8 mouse cellular contexts compared by ENCODE assay signal in genomic region chr5:93129953-93130352, GRCm38 (mm10). TPM values are rescaled to one million over a fixed set of nuclear protein-coding genes. Genes with fewer than 3 reads are reported as not detected.
DNase-seq lines count a peak whose midpoint lies in the region; ATAC-seq and TF ChIP-seq lines count a peak whose summit lies in the region.

No protein-coding gene starts in this region.

- no peak for TF ChIP-seq CTCF in gastrocnemius, adult 2 months (IDR thresholded peaks at IDR 0.05)
- no peak for TF ChIP-seq CTCF in forebrain, postnatal 0 days (IDR thresholded peaks at IDR 0.05; ENCODE audit: low read depth)

- intact Hi-C loops in gastrocnemius, adult 2 months (cut with DNase I) = no loop called here

- H3K27me3 ChIP-seq in limb, embryonic 15.5 days = no peaks in the 10 kb centered on the region
- H3K27me3 ChIP-seq in forebrain, postnatal 0 days (ENCODE audit: insufficient read depth, low read length) = no peaks in the 10 kb centered on the region

- H3K4me2 ChIP-seq in limb, embryonic 15.5 days = no peak overlapping the region
- no peak overlapping the region for H3K4me2 ChIP-seq in forebrain, postnatal 0 days (ENCODE audit: low read depth)

- DNase-seq in gastrocnemius, adult 2 months = no peak
- no peak for DNase-seq in gastrocnemius, adult 18-20 months (ENCODE audit: low spot score)
- peak; percentile 90 for DNase-seq in Muller cell, postnatal 12 days (ENCODE audit: inconsistent ontology term)
- peak; percentile 47 for DNase-seq in heart, postnatal 4 days
- DNase-seq in forebrain, postnatal 0 days = no peak
- no peak for DNase-seq in left cerebral cortex, adult 9 months (ENCODE audit: low spot score in 2 of 2)
- no peak for DNase-seq in urinary bladder, adult 2 months (ENCODE audit: low spot score)

- H3K9me3 ChIP-seq in limb, embryonic 15.5 days = no peaks in the 10 kb centered on the region
- H3K9me3 ChIP-seq in forebrain, postnatal 0 days (ENCODE audit: low read length) = no peaks in the 10 kb centered on the region

- peaks cover 92% of the 10 kb centered on the region for H3K4me1 ChIP-seq in limb, embryonic 15.5 days
- peaks cover 27% of the 10 kb centered on the region for H3K4me1 ChIP-seq in forebrain, postnatal 0 days (ENCODE audit: insufficient read depth)

- no peaks in the 10 kb centered on the region for H3K36me3 ChIP-seq in limb, embryonic 15.5 days
- H3K36me3 ChIP-seq in forebrain, postnatal 0 days (ENCODE audit: insufficient read depth) = no peaks in the 10 kb centered on the region

- no peak overlapping the region for H3K4me3 ChIP-seq in gastrocnemius, adult 2 months
- no peak overlapping the region for H3K4me3 ChIP-seq in limb, embryonic 15.5 days
- no peak overlapping the region for H3K4me3 ChIP-seq in forebrain, postnatal 0 days (ENCODE audit: low read depth, low read length)

- peak overlapping the region; percentile 66 for H3K27ac ChIP-seq in gastrocnemius, adult 2 months
- peak overlapping the region; percentile 79 for H3K27ac ChIP-seq in limb, embryonic 15.5 days
- H3K27ac ChIP-seq in forebrain, postnatal 0 days (ENCODE audit: low read depth, low read length) = no peak overlapping the region

- 6% methylated on average over 4 of the region's 4 CpGs for WGBS in limb, embryonic 15.5 days
- 33% methylated on average over 4 of the region's 4 CpGs for WGBS in forebrain, postnatal 0 days

- H3K9ac ChIP-seq in limb, embryonic 15.5 days = no peak overlapping the region
- H3K9ac ChIP-seq in forebrain, postnatal 0 days = no peak overlapping the region

- peak; percentile 61 for ATAC-seq in limb, embryonic 15.5 days (ENCODE audit: insufficient number of reproducible peaks, low FRiP score, low TSS enrichment, low read depth)
- ATAC-seq in forebrain, postnatal 0 days = no peak

RNA-seq across cellular contexts. Expression of gene Sept11, which starts 36.7 kb away (rescaled TPM):
- total RNA-seq in gastrocnemius, adult 2 months (2021) = 10 to 100 TPM; 85.1 to 87.6 TPM
- total RNA-seq in gastrocnemius, adult 18-20 months (2021) = 100 to 1,000 TPM in 1 of 2 experiments, 10 to 100 TPM in 1; 92.9 to 103 TPM
- 100 to 1,000 TPM; 120 to 130 TPM for total RNA-seq in heart, postnatal 4 days (2021)
- polyA plus RNA-seq in limb, embryonic 15.5 days (2015; fragmentation: Nextera tagmentation; extraction: Ambion mirVana) = 180 and 188 TPM in 2 replicates
- total RNA-seq in forebrain, postnatal 0 days (2014; rRNA removed) = 87.2 and 104 TPM in 2 replicates
- 85.9 and 104 TPM in 2 replicates for polyA plus RNA-seq in forebrain, postnatal 0 days (2015; fragmentation: Nextera tagmentation; extraction: Ambion mirVana)
- 27.9 and 30.9 TPM in 2 replicates for polyA plus RNA-seq in urinary bladder, adult 2 months (2012; rRNA removed)

Comparison
In these comparisons a context has a peak if more than half of its experiments do, and no peak if none do; other contexts are left out.
1. DNase-seq: peak in Muller cell, postnatal 12 days (single experiment) and heart, postnatal 4 days (single experiment); none in gastrocnemius, adult 2 months (single experiment), gastrocnemius, adult 18-20 months (single experiment), forebrain, postnatal 0 days (single experiment), left cerebral cortex, adult 9 months (0 of 2) and urinary bladder, adult 2 months (single experiment).